Mouse (Mus musculus) hindbrain, embryonic 15.5 days (tissue): ENCODE results near the gene Tmem151b. TPM values are rescaled to one million over a fixed set of nuclear protein-coding genes. Genes with fewer than 3 reads are reported as not detected.

Experiments
- polyA plus RNA-seq: library from polyadenylated mRNA; unstranded; fragments of >200 nt; fragmentation: Nextera tagmentation; extraction: Ambion mirVana; gene quantifications from 2 replicates; pipeline ENCODE4 v1.2.1, GENCODE M21; 2015

Tmem151b gene
- polyA plus RNA-seq, 1 experiment from 2014 or later, result 31.9 TPM

Other genes starting within 250 kb of the Tmem151b start
- gene Cdc5l, start 115.9 kb downstream of the Tmem151b start, polyA plus RNA-seq, result 62.1 and 64.0 TPM in 2 replicates
- 1.8 and 2.2 TPM in 2 replicates for gene Spats1, start 74.3 kb downstream of the Tmem151b start, polyA plus RNA-seq
- gene Aars2, start 42.8 kb downstream of the Tmem151b start, polyA plus RNA-seq, result 19.4 and 19.9 TPM in 2 replicates
- gene Tcte1, start 26.2 kb downstream of the Tmem151b start, polyA plus RNA-seq, result 4.3 and 5.2 TPM in 2 replicates
- gene Nfkbie, start 6.0 kb upstream of the Tmem151b start, polyA plus RNA-seq, result 4.8 and 6.4 TPM in 2 replicates
- 89.9 and 90.4 TPM in 2 replicates for gene Slc35b2, start 14.2 kb upstream of the Tmem151b start, polyA plus RNA-seq
- gene Hsp90ab1, start 23.6 kb upstream of the Tmem151b start, polyA plus RNA-seq, result 1,555 and 1,567 TPM in 2 replicates
- 43.7 and 46.4 TPM in 2 replicates for gene Slc29a1, start 49.9 kb upstream of the Tmem151b start, polyA plus RNA-seq
- not detected in 2 replicates for gene Mymx, start 52.4 kb upstream of the Tmem151b start, polyA plus RNA-seq
- 0.58 and 1.00 TPM in 2 replicates for gene Capn11, start 109.6 kb upstream of the Tmem151b start, polyA plus RNA-seq
- 120 and 129 TPM in 2 replicates for gene Mrpl14, start 136.6 kb upstream of the Tmem151b start, polyA plus RNA-seq
- 149 and 155 TPM in 2 replicates for gene Tmem63b, start 137.2 kb upstream of the Tmem151b start, polyA plus RNA-seq
- 0.43 TPM in 1 of 2 replicates, not detected in the other for gene 1600014C23Rik, start 184.2 kb upstream of the Tmem151b start, polyA plus RNA-seq